Mouse (Mus musculus) erythroblast, embryonic 14.5 days (primary cell): ENCODE data around the gene Erbb3.

Source experiments
- GATA1 ChIP-seq: IDR thresholded peaks from 2 replicates; pipeline ENCODE4 v1.6.1; 2012; ENCODE audit warnings: low read length, inconsistent platforms, mixed read lengths
- TAL1 ChIP-seq: IDR thresholded peaks from 3 replicates; pipeline ENCODE4 v1.6.1; 2012; ENCODE audit warnings: low read length, inconsistent platforms, mixed read lengths

DNA sequence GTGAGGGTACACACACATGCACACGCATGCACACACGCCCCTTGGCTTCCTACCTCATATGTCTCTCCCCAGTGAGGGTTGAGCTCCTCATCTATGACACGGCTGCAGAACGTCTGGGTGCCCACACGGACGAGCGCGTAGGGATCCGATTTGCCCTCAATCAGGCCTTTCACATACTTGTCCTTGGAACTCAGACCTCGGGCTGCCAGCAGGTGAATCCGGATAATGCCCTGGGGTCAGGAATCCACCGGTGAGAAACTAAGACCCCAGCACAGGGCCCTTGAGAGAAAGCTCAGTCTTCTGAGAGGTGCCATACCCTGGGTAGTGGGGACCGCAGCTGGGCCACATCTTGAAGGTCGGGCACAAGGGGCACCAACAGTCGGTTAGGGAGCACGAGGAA is 68.9 kb downstream of the Erbb3 start:
- no peak for TF ChIP-seq TAL1
- TF ChIP-seq GATA1, result no peak
